Mouse (Mus musculus): ENCODE data around the gene Manba. TPM values are rescaled to one million over a fixed set of nuclear protein-coding genes. Genes with fewer than 3 reads are reported as not detected.

The Manba gene
- polyA plus RNA-seq (2014; fragmentation: Nextera tagmentation; extraction: Ambion mirVana) = 3.6 and 3.8 TPM in 2 replicates

GRCm38 (mm10) chr3:135485128-135485899, at the start of gene Manba:
Manba (plus strand) TSS chr3:135485611.
- peak within 1 kb of the TSS; percentile 55 for H3K4me3 ChIP-seq (ENCODE audit: low read depth, low read length)

DNA sequence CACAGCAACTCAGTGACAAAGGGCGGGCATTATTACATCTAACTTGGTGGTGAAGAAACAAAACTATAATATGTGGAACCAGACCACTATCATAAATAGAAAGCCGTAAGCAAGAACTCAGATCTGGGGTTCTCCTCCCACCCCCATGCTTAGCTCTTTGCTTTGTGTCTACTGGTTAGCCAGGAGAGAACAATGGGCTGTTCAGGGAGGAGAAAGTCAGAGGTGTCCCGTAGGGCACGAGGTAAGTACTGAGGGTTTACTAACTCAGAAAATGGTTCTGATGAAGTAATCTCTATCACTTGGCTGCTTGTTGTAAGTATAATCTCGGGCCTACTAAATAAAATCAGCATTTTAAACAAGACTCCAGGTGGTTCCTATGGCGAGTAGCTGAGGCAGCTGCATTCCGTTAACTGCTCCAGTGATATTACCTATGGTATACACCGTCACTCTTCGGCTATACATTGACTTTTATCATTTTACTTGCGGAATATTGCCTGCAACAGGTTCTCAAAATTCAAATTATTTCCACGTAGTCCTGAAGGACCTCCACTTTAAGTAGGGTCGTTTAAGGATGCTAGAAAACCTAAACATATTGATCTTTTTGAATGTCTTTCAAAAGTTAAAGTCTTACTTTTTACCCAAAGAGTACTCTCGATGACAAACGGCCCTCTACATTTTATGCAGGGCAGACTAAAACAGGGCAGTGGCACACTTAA, 48.4 kb upstream of the Manba start:
- Histone ChIP-seq H3K4me3 (ENCODE audit: low read depth, low read length) (peak overlapping the region; percentile 94), H3K9ac (ENCODE audit: low read length) (peak overlapping the region; percentile 70), H3K36me3 (ENCODE audit: control insufficient read depth, insufficient read depth, low read length) (no peaks in the 10 kb centered on the region), H3K9me3 (ENCODE audit: control insufficient read depth, low read length) (no peaks in the 10 kb centered on the region), H3K27me3 (ENCODE audit: control insufficient read depth, insufficient read depth, low read length) (no peaks in the 10 kb centered on the region), H3K27ac (ENCODE audit: low read depth, low read length) (peak overlapping the region; percentile 99), H3K4me2 (ENCODE audit: low read depth, low read length, severe bottlenecking) (peak overlapping the region; percentile 50), H3K4me1 (replicated peaks; ENCODE audit: control insufficient read depth, insufficient read depth, low read length) (peaks cover 8% of the 10 kb centered on the region)
- no peak for ATAC-seq (replicated peaks; ENCODE audit: low FRiP score)
- 35% methylated on average over 14 of the region's 14 CpGs for WGBS
- DNase-seq (ENCODE audit: low spot score) = no peak

More at GRCm38 (mm10) chr3:135485128-135485899, at the start of gene Manba:
- Histone ChIP-seq H3K27me3 (ENCODE audit: control insufficient read depth, insufficient read depth, low read length) (no peaks in the 10 kb centered on the region), H3K4me2 (ENCODE audit: low read depth, low read length, severe bottlenecking) (peak within 1 kb of the TSS; percentile 93), H3K9ac (ENCODE audit: low read length) (peak within 1 kb of the TSS; percentile 68), H3K27ac (ENCODE audit: low read depth, low read length) (no peak within 1 kb of the TSS), H3K4me1 (replicated peaks; ENCODE audit: control insufficient read depth, insufficient read depth, low read length) (no peaks in the 10 kb centered on the region), H3K36me3 (ENCODE audit: control insufficient read depth, insufficient read depth, low read length) (no peaks in the 10 kb centered on the region), H3K9me3 (ENCODE audit: control insufficient read depth, low read length) (no peaks in the 10 kb centered on the region)
- WGBS = 2% methylated on average over 48 of the region's 48 CpGs
- ATAC-seq (replicated peaks; ENCODE audit: low FRiP score) (peak; percentile 92), DNase-seq (ENCODE audit: low spot score) (peak; percentile 87)

- 0% methylated on average over 49 of the region's 56 CpGs for WGBS
- Histone ChIP-seq H3K27me3 (ENCODE audit: control insufficient read depth, insufficient read depth, low read length) (no peaks in the 10 kb centered on the region), H3K36me3 (ENCODE audit: control insufficient read depth, insufficient read depth, low read length) (no peaks in the 10 kb centered on the region), H3K9ac (ENCODE audit: low read length) (peak within 1 kb of the TSS; percentile 98), H3K4me1 (replicated peaks; ENCODE audit: control insufficient read depth, insufficient read depth, low read length) (peaks cover 8% of the 10 kb centered on the region), H3K4me2 (ENCODE audit: low read depth, low read length, severe bottlenecking) (peak within 1 kb of the TSS; percentile 50), H3K27ac (ENCODE audit: low read depth, low read length) (peak within 1 kb of the TSS; percentile 99), H3K4me3 (ENCODE audit: low read depth, low read length) (peak within 1 kb of the TSS; percentile 94), H3K9me3 (ENCODE audit: control insufficient read depth, low read length) (no peaks in the 10 kb centered on the region)
- ATAC-seq (replicated peaks; ENCODE audit: low FRiP score) = peak; percentile 94
- peak; percentile 100 for DNase-seq (ENCODE audit: low spot score)
Observed at GRCm38 (mm10) chr3:135437758-135438495, 47.5 kb upstream of the Manba start, which contains the start of gene Ube2d3. Ube2d3 (plus strand) TSS chr3:135438149.

DNA sequence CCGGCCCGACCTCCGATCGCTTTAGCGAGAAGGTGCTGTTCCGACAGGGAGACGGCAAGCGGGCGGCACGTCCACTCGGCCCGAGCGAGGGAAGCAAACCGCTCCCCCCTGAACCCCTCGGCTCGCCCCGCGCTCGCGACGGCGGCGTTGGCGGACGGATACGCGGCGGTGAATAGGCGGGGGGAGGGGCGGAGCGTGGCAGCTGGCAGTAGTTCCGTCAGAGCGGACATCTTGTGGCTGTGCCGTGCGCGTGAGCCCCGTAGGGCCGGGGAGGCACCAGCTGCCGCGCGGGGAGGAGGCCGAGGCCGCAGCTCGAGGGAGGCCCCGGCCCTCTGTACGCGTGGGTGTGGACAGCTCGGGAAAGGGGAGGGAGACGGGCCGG, 46.9 kb upstream of the Manba start:
- Histone ChIP-seq H3K9me3 (ENCODE audit: control insufficient read depth, low read length) (no peaks in the 10 kb centered on the region), H3K4me3 (ENCODE audit: low read depth, low read length) (peak overlapping the region; percentile 94), H3K36me3 (ENCODE audit: control insufficient read depth, insufficient read depth, low read length) (no peaks in the 10 kb centered on the region), H3K27me3 (ENCODE audit: control insufficient read depth, insufficient read depth, low read length) (no peaks in the 10 kb centered on the region), H3K4me2 (ENCODE audit: low read depth, low read length, severe bottlenecking) (peak overlapping the region; percentile 36; the same call in 1 of the 2 replicates), H3K4me1 (replicated peaks; ENCODE audit: control insufficient read depth, insufficient read depth, low read length) (peaks cover 8% of the 10 kb centered on the region), H3K9ac (ENCODE audit: low read length) (peak overlapping the region; percentile 98), H3K27ac (ENCODE audit: low read depth, low read length) (peak overlapping the region; percentile 99)
- peak; percentile 98 for DNase-seq (ENCODE audit: low spot score)
- ATAC-seq (replicated peaks; ENCODE audit: low FRiP score) = peak; percentile 83
- under 1% methylated on average over 37 of the region's 50 CpGs for WGBS

DNA sequence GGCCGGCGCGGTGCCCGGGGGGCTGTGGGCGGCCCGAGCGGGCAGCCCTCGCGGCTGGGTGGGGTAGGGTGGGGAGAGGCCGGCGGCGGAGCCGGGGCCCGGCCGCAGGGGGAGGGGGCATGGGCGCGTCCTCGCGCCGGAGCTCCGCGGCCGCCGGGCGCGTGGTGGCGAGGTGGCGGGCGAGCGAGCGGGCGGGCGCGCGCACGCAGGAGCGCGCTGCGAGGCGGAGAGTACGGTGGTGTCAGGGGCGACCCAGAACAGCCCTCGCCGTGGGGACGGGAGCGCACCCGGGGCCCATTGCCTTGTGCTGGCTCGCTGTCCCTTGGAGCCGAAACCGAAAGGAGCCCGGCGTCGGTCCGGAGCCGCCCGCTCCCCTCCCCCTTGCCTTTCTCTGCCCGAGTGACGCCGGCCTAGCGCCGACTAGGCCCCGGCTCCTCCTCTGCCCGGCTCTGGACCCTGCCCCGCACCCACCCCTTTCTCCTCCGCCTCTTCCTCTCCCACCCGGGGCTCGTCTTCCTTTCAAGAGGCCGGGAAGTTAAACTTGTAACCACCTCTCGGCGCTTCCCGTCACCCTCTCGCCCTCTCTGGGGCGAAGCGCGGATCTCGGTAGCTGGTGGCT, 46.4 kb upstream of the Manba start:
- Histone ChIP-seq H3K27me3 (ENCODE audit: control insufficient read depth, insufficient read depth, low read length) (no peaks in the 10 kb centered on the region), H3K27ac (ENCODE audit: low read depth, low read length) (peak overlapping the region; percentile 99), H3K4me2 (ENCODE audit: low read depth, low read length, severe bottlenecking) (peak overlapping the region; percentile 88), H3K9ac (ENCODE audit: low read length) (peak overlapping the region; percentile 98), H3K36me3 (ENCODE audit: control insufficient read depth, insufficient read depth, low read length) (no peaks in the 10 kb centered on the region), H3K4me1 (replicated peaks; ENCODE audit: control insufficient read depth, insufficient read depth, low read length) (peaks cover 8% of the 10 kb centered on the region), H3K4me3 (ENCODE audit: low read depth, low read length) (peak overlapping the region; percentile 94), H3K9me3 (ENCODE audit: control insufficient read depth, low read length) (no peaks in the 10 kb centered on the region)
- ATAC-seq (replicated peaks; ENCODE audit: low FRiP score) (peak; percentile 73), DNase-seq (ENCODE audit: low spot score) (no peak)
- WGBS = under 1% methylated on average over 43 of the region's 76 CpGs

GRCm38 (mm10) chr3:135439651-135440050, 45.8 kb upstream of the Manba start:
- WGBS = 4% methylated on average over 15 of the region's 15 CpGs
- H3K4me1 ChIP-seq (replicated peaks; ENCODE audit: control insufficient read depth, insufficient read depth, low read length) = peaks cover 8% of the 10 kb centered on the region
- no peaks in the 10 kb centered on the region for H3K9me3 ChIP-seq (ENCODE audit: control insufficient read depth, low read length)
- no peak for DNase-seq (ENCODE audit: low spot score)
- peak overlapping the region; percentile 99 for H3K27ac ChIP-seq (ENCODE audit: low read depth, low read length)
- peak overlapping the region; percentile 88 for H3K4me2 ChIP-seq (ENCODE audit: low read depth, low read length, severe bottlenecking)
- H3K9ac ChIP-seq (ENCODE audit: low read length) = peak overlapping the region; percentile 98
- no peaks in the 10 kb centered on the region for H3K36me3 ChIP-seq (ENCODE audit: control insufficient read depth, insufficient read depth, low read length)
- no peak for ATAC-seq (replicated peaks; ENCODE audit: low FRiP score)
- H3K4me3 ChIP-seq (ENCODE audit: low read depth, low read length) = peak overlapping the region; percentile 94
- H3K27me3 ChIP-seq (ENCODE audit: control insufficient read depth, insufficient read depth, low read length) = no peaks in the 10 kb centered on the region

GRCm38 (mm10) chr3:135440221-135440620, 45.2 kb upstream of the Manba start:
- 33% methylated on average over 7 of the region's 7 CpGs for WGBS
- no peaks in the 10 kb centered on the region for H3K27me3 ChIP-seq (ENCODE audit: control insufficient read depth, insufficient read depth, low read length)
- no peak for DNase-seq (ENCODE audit: low spot score)
- no peaks in the 10 kb centered on the region for H3K9me3 ChIP-seq (ENCODE audit: control insufficient read depth, low read length)
- H3K4me2 ChIP-seq (ENCODE audit: low read depth, low read length, severe bottlenecking) = peak overlapping the region; percentile 88
- H3K4me3 ChIP-seq (ENCODE audit: low read depth, low read length) = peak overlapping the region; percentile 94
- no peaks in the 10 kb centered on the region for H3K36me3 ChIP-seq (ENCODE audit: control insufficient read depth, insufficient read depth, low read length)
- H3K4me1 ChIP-seq (replicated peaks; ENCODE audit: control insufficient read depth, insufficient read depth, low read length) = peaks cover 8% of the 10 kb centered on the region
- H3K9ac ChIP-seq (ENCODE audit: low read length) = peak overlapping the region; percentile 98
- no peak for ATAC-seq (replicated peaks; ENCODE audit: low FRiP score)
- no peak overlapping the region for H3K27ac ChIP-seq (ENCODE audit: low read depth, low read length)

DNA sequence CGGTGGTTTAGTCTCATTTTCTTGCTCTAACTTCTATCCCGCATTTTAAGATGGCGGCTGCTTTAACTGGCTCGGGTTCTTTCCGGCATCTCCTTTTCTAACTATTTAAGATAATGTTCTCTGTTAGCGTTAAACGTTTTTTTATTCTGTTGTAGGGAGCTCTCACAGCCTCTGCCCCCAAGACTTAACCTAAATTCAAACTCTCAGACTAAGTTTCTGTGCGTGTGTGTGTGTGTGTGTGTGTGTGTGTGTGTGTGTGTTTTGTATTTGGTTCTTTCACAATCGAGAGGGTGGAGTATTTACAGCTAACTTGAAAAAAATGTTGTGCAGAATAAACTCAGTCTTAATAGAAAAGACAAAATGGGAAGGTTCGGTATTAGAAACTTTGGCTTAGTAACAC, 44.8 kb upstream of the Manba start:
- H3K9ac ChIP-seq (ENCODE audit: low read length) = peak overlapping the region; percentile 98
- no peaks in the 10 kb centered on the region for H3K9me3 ChIP-seq (ENCODE audit: control insufficient read depth, low read length)
- 62% methylated on average over 10 of the region's 10 CpGs for WGBS
- peaks cover 8% of the 10 kb centered on the region for H3K4me1 ChIP-seq (replicated peaks; ENCODE audit: control insufficient read depth, insufficient read depth, low read length)
- no peaks in the 10 kb centered on the region for H3K27me3 ChIP-seq (ENCODE audit: control insufficient read depth, insufficient read depth, low read length)
- H3K36me3 ChIP-seq (ENCODE audit: control insufficient read depth, insufficient read depth, low read length) = no peaks in the 10 kb centered on the region
- DNase-seq (ENCODE audit: low spot score) (no peak), ATAC-seq (replicated peaks; ENCODE audit: low FRiP score) (no peak)
- peak overlapping the region; percentile 94 for H3K4me3 ChIP-seq (ENCODE audit: low read depth, low read length)
- H3K27ac ChIP-seq (ENCODE audit: low read depth, low read length) = no peak overlapping the region
- H3K4me2 ChIP-seq (ENCODE audit: low read depth, low read length, severe bottlenecking) = peak overlapping the region; percentile 88
